Mouse (Mus musculus) brain, embryonic 14.5 days (tissue): ENCODE data around the gene Cflar.

Source experiments
- CTCF ChIP-seq: fragments of 200-500 bp; IDR thresholded peaks from 2 replicates; pipeline ENCODE4 v1.5.1; 2012; ENCODE audit warnings: inconsistent platforms, mild to moderate bottlenecking, moderate library complexity, borderline replicate concordance; ENCODE audit not compliant: insufficient read depth, insufficient read length; ENCODE audit errors: extremely low read depth
- POLR2A ChIP-seq: fragments of 200-500 bp; IDR thresholded peaks from 2 replicates; pipeline ENCODE4 v1.6.1; 2012; ENCODE audit warnings: mild to moderate bottlenecking, inconsistent platforms, borderline replicate concordance; ENCODE audit not compliant: poor library complexity, insufficient read depth, insufficient read length, severe bottlenecking; ENCODE audit errors: extremely low read depth

GRCm38 (mm10) chr1:58760581-58760980 lies 49.3 kb downstream of the Cflar start:
- TF ChIP-seq CTCF, result no peak
- no peak for TF ChIP-seq POLR2A
